Mouse (Mus musculus): Measurements from ENCODE around the gene Catsperz. TPM values are rescaled to one million over a fixed set of nuclear protein-coding genes. Genes with fewer than 3 reads are reported as not detected.

Gene Catsperz
- polyA plus RNA-seq, 1 experiment, result 0.83 TPM

- H3K27me3 ChIP-seq (replicated peaks), result no peaks in the 10 kb centered on the region
- H3K4me3 ChIP-seq (replicated peaks), result peak overlapping the region; percentile 99
- no peaks in the 10 kb centered on the region for H3K9me3 ChIP-seq
- TF ChIP-seq FLI1 (IDR thresholded peaks at IDR 0.05; ENCODE audit: low read length) (no peak), GATA1 (IDR thresholded peaks at IDR 0.05; ENCODE audit: borderline replicate concordance, low read length) (no peak)
- peaks cover 36% of the 10 kb centered on the region for H3K36me3 ChIP-seq (replicated peaks; ENCODE audit: low read length)
- peaks cover 76% of the 10 kb centered on the region for H3K4me1 ChIP-seq
These were observed 43.5 kb upstream of the Catsperz start for GRCm38 (mm10) chr19:6968491-6969271.

- Histone ChIP-seq H3K36me3 (replicated peaks; ENCODE audit: low read length) (peaks cover 89% of the 10 kb centered on the region), H3K4me1 (peaks cover 85% of the 10 kb centered on the region), H3K4me3 (replicated peaks) (no peak overlapping the region), H3K27me3 (replicated peaks) (no peaks in the 10 kb centered on the region), H3K9me3 (no peaks in the 10 kb centered on the region)
- TF ChIP-seq GATA1 (IDR thresholded peaks at IDR 0.05; ENCODE audit: borderline replicate concordance, low read length) (no peak), FLI1 (IDR thresholded peaks at IDR 0.05; ENCODE audit: low read length) (no peak)
These were observed 31.3 kb upstream of the Catsperz start for GRCm38 (mm10) chr19:6956461-6956860.

GRCm38 (mm10) chr19:6955424-6955823 lies 30.2 kb upstream of the Catsperz start:
- Histone ChIP-seq H3K27me3 (replicated peaks) (no peaks in the 10 kb centered on the region), H3K4me1 (peaks cover 90% of the 10 kb centered on the region), H3K4me3 (replicated peaks) (no peak overlapping the region), H3K36me3 (replicated peaks; ENCODE audit: low read length) (peaks cover 80% of the 10 kb centered on the region), H3K9me3 (no peaks in the 10 kb centered on the region)
- no peak for TF ChIP-seq FLI1 (IDR thresholded peaks at IDR 0.05; ENCODE audit: low read length)
- TF ChIP-seq GATA1 (IDR thresholded peaks at IDR 0.05; ENCODE audit: borderline replicate concordance, low read length), result no peak

- TF ChIP-seq GATA1 (IDR thresholded peaks at IDR 0.05; ENCODE audit: borderline replicate concordance, low read length), result no peak
- no peak for TF ChIP-seq FLI1 (IDR thresholded peaks at IDR 0.05; ENCODE audit: low read length)
- no peaks in the 10 kb centered on the region for H3K9me3 ChIP-seq
These were observed 28.9 kb upstream of the Catsperz start for GRCm38 (mm10) chr19:6954046-6954445.

GRCm38 (mm10) chr19:6952712-6953037 lies 27.5 kb upstream of the Catsperz start:
- Histone ChIP-seq H3K4me1 (peaks cover 92% of the 10 kb centered on the region), H3K36me3 (replicated peaks; ENCODE audit: low read length) (peaks cover 77% of the 10 kb centered on the region), H3K4me3 (replicated peaks) (peak overlapping the region; percentile 95), H3K27me3 (replicated peaks) (no peaks in the 10 kb centered on the region), H3K9me3 (no peaks in the 10 kb centered on the region)
- TF ChIP-seq FLI1 (IDR thresholded peaks at IDR 0.05; ENCODE audit: low read length) (no peak), GATA1 (IDR thresholded peaks at IDR 0.05; ENCODE audit: borderline replicate concordance, low read length) (no peak)

More at GRCm38 (mm10) chr19:6954046-6954445, 28.9 kb upstream of the Catsperz start:
- peaks cover 77% of the 10 kb centered on the region for H3K36me3 ChIP-seq (replicated peaks; ENCODE audit: low read length)
- no peak overlapping the region for H3K4me3 ChIP-seq (replicated peaks)
- peaks cover 92% of the 10 kb centered on the region for H3K4me1 ChIP-seq
- H3K27me3 ChIP-seq (replicated peaks), result no peaks in the 10 kb centered on the region

- no peaks in the 10 kb centered on the region for H3K27me3 ChIP-seq (replicated peaks)
- no peaks in the 10 kb centered on the region for H3K9me3 ChIP-seq
- peaks cover 74% of the 10 kb centered on the region for H3K36me3 ChIP-seq (replicated peaks; ENCODE audit: low read length)
- TF ChIP-seq GATA1 (IDR thresholded peaks at IDR 0.05; ENCODE audit: borderline replicate concordance, low read length) (no peak), FLI1 (IDR thresholded peaks at IDR 0.05; ENCODE audit: low read length) (no peak)
- peaks cover 87% of the 10 kb centered on the region for H3K4me1 ChIP-seq
- H3K4me3 ChIP-seq (replicated peaks), result peak overlapping the region; percentile 95
These were observed 27.0 kb upstream of the Catsperz start for GRCm38 (mm10) chr19:6951994-6952711.

GRCm38 (mm10) chr19:6951381-6951968 lies 26.3 kb upstream of the Catsperz start:
- H3K36me3 ChIP-seq (replicated peaks; ENCODE audit: low read length), result peaks cover 74% of the 10 kb centered on the region
- H3K4me1 ChIP-seq, result peaks cover 83% of the 10 kb centered on the region
- H3K27me3 ChIP-seq (replicated peaks), result no peaks in the 10 kb centered on the region
- H3K9me3 ChIP-seq, result no peaks in the 10 kb centered on the region
- TF ChIP-seq GATA1 (IDR thresholded peaks at IDR 0.05; ENCODE audit: borderline replicate concordance, low read length) (no peak), FLI1 (IDR thresholded peaks at IDR 0.05; ENCODE audit: low read length) (peak; percentile 54; the same call in 1 of the 2 replicates)
- H3K4me3 ChIP-seq (replicated peaks), result peak overlapping the region; percentile 95

GRCm38 (mm10) chr19:6950613-6951153 lies 25.5 kb upstream of the Catsperz start:
- Histone ChIP-seq H3K4me1 (peaks cover 81% of the 10 kb centered on the region), H3K4me3 (replicated peaks) (peak overlapping the region; percentile 95), H3K9me3 (no peaks in the 10 kb centered on the region), H3K36me3 (replicated peaks; ENCODE audit: low read length) (peaks cover 74% of the 10 kb centered on the region), H3K27me3 (replicated peaks) (no peaks in the 10 kb centered on the region)
- TF ChIP-seq GATA1 (IDR thresholded peaks at IDR 0.05; ENCODE audit: borderline replicate concordance, low read length) (no peak), FLI1 (IDR thresholded peaks at IDR 0.05; ENCODE audit: low read length) (no peak)

- Histone ChIP-seq H3K4me1 (peaks cover 81% of the 10 kb centered on the region), H3K27me3 (replicated peaks) (no peaks in the 10 kb centered on the region), H3K4me3 (replicated peaks) (peak overlapping the region; percentile 95), H3K9me3 (no peaks in the 10 kb centered on the region), H3K36me3 (replicated peaks; ENCODE audit: low read length) (peaks cover 74% of the 10 kb centered on the region)
- TF ChIP-seq FLI1 (IDR thresholded peaks at IDR 0.05; ENCODE audit: low read length) (no peak), GATA1 (IDR thresholded peaks at IDR 0.05; ENCODE audit: borderline replicate concordance, low read length) (no peak)
These were observed 24.8 kb upstream of the Catsperz start for GRCm38 (mm10) chr19:6949951-6950350.
